Comparison of ENCODE assay signal across 15 mouse cellular contexts in genomic region chr7:49278531-49278930, GRCm38 (mm10).
"Had no signal": no experiment of that assay in that cellular context is flagged by ENCODE, and none has a peak within 500 bp of the region (broad histone marks: within the 10 kb centered on the region; RNA-seq: fewer than 3 reads in every experiment).

No protein-coding gene starts in this region.

- H3K27ac ChIP-seq: kidney, postnatal 0 days; liver, embryonic 14.5 days; macrophage; midbrain, embryonic 12.5 days; midbrain, embryonic 15.5 days; neural tube, embryonic 12.5 days; neural tube, embryonic 15.5 days; stomach, embryonic 15.5 days had no signal

- H3K4me3 ChIP-seq: midbrain, embryonic 12.5 days; midbrain, embryonic 15.5 days; neural tube, embryonic 12.5 days; neural tube, embryonic 15.5 days; stomach, embryonic 15.5 days had no signal

- DNase-seq: kidney, postnatal 25 days; liver, postnatal 0 days; lung, embryonic 14.5 days; right cerebral cortex, adult 18-20 months; right cerebral cortex, postnatal 14 days; spleen, adult 18-20 months; thymus, postnatal 25 days had no signal
